Mouse (Mus musculus): Measurements from ENCODE around the gene Naa60. TPM values are rescaled to one million over a fixed set of nuclear protein-coding genes. Genes with fewer than 3 reads are reported as not detected.
"Not testable (repeated sequence)": the region's sequence is repeated elsewhere in the genome, so short reads cannot be mapped to it uniquely, and the experiment has no call there.

Gene Naa60
- polyA plus RNA-seq, 1 experiment from 2014 or later = 102 TPM

GRCm38 (mm10) chr16:3851301-3851700 lies 20.9 kb upstream of the Naa60 start:
- peaks cover 22% of the 10 kb centered on the region for H3K4me1 ChIP-seq
- 88% methylated on average over 13 of the region's 13 CpGs for WGBS
- H3K9ac ChIP-seq (replicated peaks); ATAC-seq (ENCODE audit: low FRiP score); H3K36me3 ChIP-seq; H3K4me3 ChIP-seq (replicated peaks); H3K27ac ChIP-seq (replicated peaks); H3K4me2 ChIP-seq; H3K27me3 ChIP-seq (replicated peaks); H3K9me3 ChIP-seq (replicated peaks): not testable (repeated sequence)

- H3K27me3 ChIP-seq (replicated peaks) = no peaks in the 10 kb centered on the region
- H3K4me3 ChIP-seq (replicated peaks) = no peak overlapping the region
- peaks cover 16% of the 10 kb centered on the region for H3K4me1 ChIP-seq
- 29% methylated on average over 12 of the region's 12 CpGs for WGBS
- no peaks in the 10 kb centered on the region for H3K9me3 ChIP-seq (replicated peaks)
- peaks cover 3% of the 10 kb centered on the region; the same call in 1 of the 2 replicates for H3K36me3 ChIP-seq
- no peak for ATAC-seq (ENCODE audit: low FRiP score)
- no peak overlapping the region for H3K4me2 ChIP-seq
- no peak overlapping the region for H3K27ac ChIP-seq (replicated peaks)
- no peak overlapping the region for H3K9ac ChIP-seq (replicated peaks)
These were observed 19.6 kb upstream of the Naa60 start for GRCm38 (mm10) chr16:3852586-3852985.

- no peak overlapping the region for H3K4me2 ChIP-seq
- no peak overlapping the region for H3K4me3 ChIP-seq (replicated peaks)
- 0 out of 2 replicates have a peak, but pooled peaks cover 4% of the 10 kb centered on the region for H3K4me1 ChIP-seq
- H3K27ac ChIP-seq (replicated peaks) = no peak overlapping the region
- H3K36me3 ChIP-seq = peaks cover 3% of the 10 kb centered on the region; the same call in 1 of the 2 replicates
- 66% methylated on average over 11 of the region's 11 CpGs for WGBS
- no peak for ATAC-seq (ENCODE audit: low FRiP score)
- H3K27me3 ChIP-seq (replicated peaks) = no peaks in the 10 kb centered on the region
- H3K9ac ChIP-seq (replicated peaks) = no peak overlapping the region
- H3K9me3 ChIP-seq (replicated peaks) = no peaks in the 10 kb centered on the region
These were observed 17.6 kb upstream of the Naa60 start for GRCm38 (mm10) chr16:3854437-3855182.

GRCm38 (mm10) chr16:3855776-3856175 lies 16.4 kb upstream of the Naa60 start:
- 93% methylated on average over 1 of the region's 1 CpGs for WGBS
- no peak overlapping the region for H3K27ac ChIP-seq (replicated peaks)
- no peak overlapping the region for H3K9ac ChIP-seq (replicated peaks)
- H3K27me3 ChIP-seq (replicated peaks) = no peaks in the 10 kb centered on the region
- H3K4me2 ChIP-seq = no peak overlapping the region
- ATAC-seq (ENCODE audit: low FRiP score) = no peak
- no peaks in the 10 kb centered on the region for H3K4me1 ChIP-seq
- no peak overlapping the region for H3K4me3 ChIP-seq (replicated peaks)
- H3K36me3 ChIP-seq = peaks cover 11% of the 10 kb centered on the region
- no peaks in the 10 kb centered on the region for H3K9me3 ChIP-seq (replicated peaks)

GRCm38 (mm10) chr16:3859254-3859653 lies 12.9 kb upstream of the Naa60 start:
- H3K4me3 ChIP-seq (replicated peaks) = no peak overlapping the region
- H3K4me1 ChIP-seq = no peaks in the 10 kb centered on the region
- no peak overlapping the region for H3K4me2 ChIP-seq
- no peak for ATAC-seq (ENCODE audit: low FRiP score)
- no peak overlapping the region for H3K9ac ChIP-seq (replicated peaks)
- no peaks in the 10 kb centered on the region for H3K9me3 ChIP-seq (replicated peaks)
- peaks cover 33% of the 10 kb centered on the region for H3K36me3 ChIP-seq
- WGBS = 97% methylated on average over 4 of the region's 4 CpGs
- no peak overlapping the region for H3K27ac ChIP-seq (replicated peaks)
- H3K27me3 ChIP-seq (replicated peaks) = no peaks in the 10 kb centered on the region

- 2% methylated on average over 16 of the region's 16 CpGs for WGBS
- H3K27ac ChIP-seq (replicated peaks) = peak overlapping the region; percentile 57
- peak overlapping the region; percentile 54 for H3K4me3 ChIP-seq (replicated peaks)
- H3K27me3 ChIP-seq (replicated peaks) = no peaks in the 10 kb centered on the region
- H3K9ac ChIP-seq (replicated peaks) = peak overlapping the region; percentile 56
- H3K9me3 ChIP-seq (replicated peaks) = no peaks in the 10 kb centered on the region
- peak; percentile 25 for ATAC-seq (ENCODE audit: low FRiP score)
- peaks cover 21% of the 10 kb centered on the region for H3K4me1 ChIP-seq
- peaks cover 16% of the 10 kb centered on the region for H3K36me3 ChIP-seq
- peak overlapping the region; percentile 82 for H3K4me2 ChIP-seq
These were observed 360 bp upstream of the Naa60 start for GRCm38 (mm10) chr16:3871815-3872214.

GRCm38 (mm10) chr16:3876346-3876745 lies 4.2 kb downstream of the Naa60 start:
- no peak overlapping the region for H3K4me3 ChIP-seq (replicated peaks)
- H3K27ac ChIP-seq (replicated peaks) = no peak overlapping the region
- no peaks in the 10 kb centered on the region for H3K27me3 ChIP-seq (replicated peaks)
- 99% methylated on average over 4 of the region's 4 CpGs for WGBS
- no peak overlapping the region for H3K9ac ChIP-seq (replicated peaks)
- no peaks in the 10 kb centered on the region for H3K9me3 ChIP-seq (replicated peaks)
- H3K4me2 ChIP-seq = no peak overlapping the region
- H3K36me3 ChIP-seq = peaks cover 21% of the 10 kb centered on the region
- ATAC-seq (ENCODE audit: low FRiP score) = no peak
- peaks cover 19% of the 10 kb centered on the region for H3K4me1 ChIP-seq

GRCm38 (mm10) chr16:3884201-3885064 lies 12.3 kb downstream of the Naa60 start, which contains the start of the genes Zfp597 and Gm20695:
Zfp597 (minus strand) TSS chr16:3884561.
Gm20695 (plus strand) TSS chr16:3884648.
- Histone ChIP-seq H3K4me2 (peak within 1 kb of the TSS; percentile 77), H3K4me3 (replicated peaks) (peak within 1 kb of the TSS; percentile 83), H3K4me1 (peaks cover 38% of the 10 kb centered on the region), H3K9me3 (replicated peaks) (no peaks in the 10 kb centered on the region), H3K27me3 (replicated peaks) (no peaks in the 10 kb centered on the region), H3K36me3 (0 out of 2 replicates have a peak, but pooled peaks cover 6% of the 10 kb centered on the region), H3K27ac (replicated peaks) (peak within 1 kb of the TSS; percentile 96), H3K9ac (replicated peaks) (peak within 1 kb of the TSS; percentile 92)
- under 1% methylated on average over 86 of the region's 88 CpGs for WGBS
- ATAC-seq (ENCODE audit: low FRiP score) = peak; percentile 98

- Histone ChIP-seq H3K9me3 (replicated peaks) (no peaks in the 10 kb centered on the region), H3K4me3 (replicated peaks) (peak overlapping the region; percentile 83), H3K9ac (replicated peaks) (peak overlapping the region; percentile 92), H3K36me3 (0 out of 2 replicates have a peak, but pooled peaks cover 4% of the 10 kb centered on the region), H3K4me1 (peaks cover 38% of the 10 kb centered on the region), H3K27me3 (replicated peaks) (no peaks in the 10 kb centered on the region), H3K27ac (replicated peaks) (peak overlapping the region; percentile 96), H3K4me2 (peak overlapping the region; percentile 77)
- WGBS = 2% methylated on average over 10 of the region's 10 CpGs
- ATAC-seq (ENCODE audit: low FRiP score) = no peak; the same call in 1 of the 2 replicates
These were observed 13.0 kb downstream of the Naa60 start for GRCm38 (mm10) chr16:3885065-3885670.

- H3K4me2 ChIP-seq = no peak overlapping the region
- no peak overlapping the region for H3K9ac ChIP-seq (replicated peaks)
- no peaks in the 10 kb centered on the region for H3K9me3 ChIP-seq (replicated peaks)
- H3K27me3 ChIP-seq (replicated peaks) = no peaks in the 10 kb centered on the region
- no peak for ATAC-seq (ENCODE audit: low FRiP score)
- H3K36me3 ChIP-seq = peaks cover 12% of the 10 kb centered on the region; the same call in 1 of the 2 replicates
- H3K4me1 ChIP-seq = 0 out of 2 replicates have a peak, but pooled peaks cover 4% of the 10 kb centered on the region
- no peak overlapping the region for H3K4me3 ChIP-seq (replicated peaks)
- no peak overlapping the region for H3K27ac ChIP-seq (replicated peaks)
- WGBS = 98% methylated on average over 14 of the region's 14 CpGs
These were observed 19.6 kb downstream of the Naa60 start for GRCm38 (mm10) chr16:3891621-3892295.

- H3K9me3 ChIP-seq (replicated peaks) = no peaks in the 10 kb centered on the region
- H3K4me1 ChIP-seq = no peaks in the 10 kb centered on the region
- H3K27me3 ChIP-seq (replicated peaks) = no peaks in the 10 kb centered on the region
- H3K9ac ChIP-seq (replicated peaks) = no peak overlapping the region
- WGBS = 80% methylated on average over 3 of the region's 3 CpGs
- no peak overlapping the region for H3K4me2 ChIP-seq
- H3K27ac ChIP-seq (replicated peaks) = no peak overlapping the region
- H3K36me3 ChIP-seq = peaks cover 23% of the 10 kb centered on the region
- H3K4me3 ChIP-seq (replicated peaks) = no peak overlapping the region
- ATAC-seq (ENCODE audit: low FRiP score) = no peak
These were observed 21.6 kb downstream of the Naa60 start for GRCm38 (mm10) chr16:3893739-3894138.

Data from neural tube, embryonic 15.5 days (tissue).